Mouse (Mus musculus): ENCODE results near the gene Prok2. TPM values are rescaled to one million over a fixed set of nuclear protein-coding genes. Genes with fewer than 3 reads are reported as not detected.

The Prok2 gene
- polyA plus RNA-seq, 1 experiment from 2014 or later: not detected

GRCm38 (mm10) chr6:99734666-99735065, 8.5 kb upstream of the Prok2 start:
- Histone ChIP-seq H3K4me1 (ENCODE audit: control insufficient read depth, insufficient read depth, low read length) (no peaks in the 10 kb centered on the region), H3K9ac (ENCODE audit: low read depth, low read length) (no peak overlapping the region), H3K4me3 (ENCODE audit: low read length) (no peak overlapping the region), H3K27ac (ENCODE audit: low read depth, low read length) (no peak overlapping the region), H3K27me3 (ENCODE audit: control insufficient read depth, insufficient read depth, low read length) (no peaks in the 10 kb centered on the region), H3K9me3 (ENCODE audit: control insufficient read depth, low read length) (no peaks in the 10 kb centered on the region), H3K4me2 (replicated peaks; ENCODE audit: low read depth, low read length) (no peak overlapping the region), H3K36me3 (ENCODE audit: control insufficient read depth, insufficient read depth, low read length) (no peaks in the 10 kb centered on the region)
- WGBS: 78% methylated on average over 5 of the region's 5 CpGs
- no peak for ATAC-seq (ENCODE audit: low FRiP score, low TSS enrichment)

GRCm38 (mm10) chr6:99732673-99733072, 6.5 kb upstream of the Prok2 start:
- ATAC-seq (ENCODE audit: low FRiP score, low TSS enrichment): no peak
- Histone ChIP-seq H3K4me3 (ENCODE audit: low read length) (no peak overlapping the region), H3K9me3 (ENCODE audit: control insufficient read depth, low read length) (no peaks in the 10 kb centered on the region), H3K36me3 (ENCODE audit: control insufficient read depth, insufficient read depth, low read length) (no peaks in the 10 kb centered on the region), H3K4me2 (replicated peaks; ENCODE audit: low read depth, low read length) (no peak overlapping the region), H3K4me1 (ENCODE audit: control insufficient read depth, insufficient read depth, low read length) (no peaks in the 10 kb centered on the region), H3K9ac (ENCODE audit: low read depth, low read length) (no peak overlapping the region), H3K27ac (ENCODE audit: low read depth, low read length) (no peak overlapping the region), H3K27me3 (ENCODE audit: control insufficient read depth, insufficient read depth, low read length) (peaks cover 8% of the 10 kb centered on the region; the same call in 1 of the 2 replicates)
- WGBS: 86% methylated on average over 8 of the region's 8 CpGs

GRCm38 (mm10) chr6:99731926-99732325, 5.7 kb upstream of the Prok2 start:
- Histone ChIP-seq H3K27ac (ENCODE audit: low read depth, low read length) (no peak overlapping the region), H3K4me1 (ENCODE audit: control insufficient read depth, insufficient read depth, low read length) (no peaks in the 10 kb centered on the region), H3K36me3 (ENCODE audit: control insufficient read depth, insufficient read depth, low read length) (no peaks in the 10 kb centered on the region), H3K4me2 (replicated peaks; ENCODE audit: low read depth, low read length) (no peak overlapping the region), H3K9me3 (ENCODE audit: control insufficient read depth, low read length) (no peaks in the 10 kb centered on the region), H3K9ac (ENCODE audit: low read depth, low read length) (no peak overlapping the region), H3K27me3 (ENCODE audit: control insufficient read depth, insufficient read depth, low read length) (peaks cover 14% of the 10 kb centered on the region), H3K4me3 (ENCODE audit: low read length) (no peak overlapping the region)
- no peak for ATAC-seq (ENCODE audit: low FRiP score, low TSS enrichment)
- 85% methylated on average over 4 of the region's 4 CpGs for WGBS

GRCm38 (mm10) chr6:99729853-99730252, 3.7 kb upstream of the Prok2 start:
- ATAC-seq (ENCODE audit: low FRiP score, low TSS enrichment): no peak
- Histone ChIP-seq H3K4me1 (ENCODE audit: control insufficient read depth, insufficient read depth, low read length) (peaks cover 11% of the 10 kb centered on the region), H3K9me3 (ENCODE audit: control insufficient read depth, low read length) (no peaks in the 10 kb centered on the region), H3K27me3 (ENCODE audit: control insufficient read depth, insufficient read depth, low read length) (peaks cover 34% of the 10 kb centered on the region), H3K9ac (ENCODE audit: low read depth, low read length) (no peak overlapping the region), H3K27ac (ENCODE audit: low read depth, low read length) (no peak overlapping the region), H3K4me2 (replicated peaks; ENCODE audit: low read depth, low read length) (no peak overlapping the region), H3K36me3 (ENCODE audit: control insufficient read depth, insufficient read depth, low read length) (no peaks in the 10 kb centered on the region), H3K4me3 (ENCODE audit: low read length) (no peak overlapping the region)
- 83% methylated on average over 4 of the region's 4 CpGs for WGBS

GRCm38 (mm10) chr6:99726576-99727303, 548 bp upstream of the Prok2 start:
- H3K4me1 ChIP-seq (ENCODE audit: control insufficient read depth, insufficient read depth, low read length): peaks cover 11% of the 10 kb centered on the region
- 0 out of 2 replicates have a peak overlapping the region, but pooled peaks have one; percentile 37 for H3K9ac ChIP-seq (ENCODE audit: low read depth, low read length)
- no peak for ATAC-seq (ENCODE audit: low FRiP score, low TSS enrichment)
- peak overlapping the region; percentile 51 for H3K4me3 ChIP-seq (ENCODE audit: low read length)
- H3K27me3 ChIP-seq (ENCODE audit: control insufficient read depth, insufficient read depth, low read length): peaks cover 40% of the 10 kb centered on the region
- peak overlapping the region; percentile 95 for H3K4me2 ChIP-seq (replicated peaks; ENCODE audit: low read depth, low read length)
- no peak overlapping the region for H3K27ac ChIP-seq (ENCODE audit: low read depth, low read length)
- 3% methylated on average over 20 of the region's 22 CpGs for WGBS
- H3K9me3 ChIP-seq (ENCODE audit: control insufficient read depth, low read length): no peaks in the 10 kb centered on the region
- no peaks in the 10 kb centered on the region for H3K36me3 ChIP-seq (ENCODE audit: control insufficient read depth, insufficient read depth, low read length)

GRCm38 (mm10) chr6:99722390-99722789, 3.8 kb downstream of the Prok2 start:
- peaks cover 11% of the 10 kb centered on the region for H3K4me1 ChIP-seq (ENCODE audit: control insufficient read depth, insufficient read depth, low read length)
- no peak overlapping the region for H3K4me3 ChIP-seq (ENCODE audit: low read length)
- H3K27me3 ChIP-seq (ENCODE audit: control insufficient read depth, insufficient read depth, low read length): peaks cover 30% of the 10 kb centered on the region
- H3K27ac ChIP-seq (ENCODE audit: low read depth, low read length): no peak overlapping the region
- ATAC-seq (ENCODE audit: low FRiP score, low TSS enrichment): no peak
- H3K36me3 ChIP-seq (ENCODE audit: control insufficient read depth, insufficient read depth, low read length): no peaks in the 10 kb centered on the region
- 81% methylated on average over 9 of the region's 9 CpGs for WGBS
- no peak overlapping the region for H3K4me2 ChIP-seq (replicated peaks; ENCODE audit: low read depth, low read length)
- H3K9ac ChIP-seq (ENCODE audit: low read depth, low read length): no peak overlapping the region
- H3K9me3 ChIP-seq (ENCODE audit: control insufficient read depth, low read length): no peaks in the 10 kb centered on the region

GRCm38 (mm10) chr6:99721032-99721431, 5.2 kb downstream of the Prok2 start:
- 84% methylated on average over 9 of the region's 9 CpGs for WGBS
- Histone ChIP-seq H3K4me3 (ENCODE audit: low read length) (no peak overlapping the region), H3K9ac (ENCODE audit: low read depth, low read length) (no peak overlapping the region), H3K27me3 (ENCODE audit: control insufficient read depth, insufficient read depth, low read length) (peaks cover 16% of the 10 kb centered on the region), H3K9me3 (ENCODE audit: control insufficient read depth, low read length) (no peaks in the 10 kb centered on the region), H3K36me3 (ENCODE audit: control insufficient read depth, insufficient read depth, low read length) (no peaks in the 10 kb centered on the region), H3K4me1 (ENCODE audit: control insufficient read depth, insufficient read depth, low read length) (peaks cover 4% of the 10 kb centered on the region), H3K4me2 (replicated peaks; ENCODE audit: low read depth, low read length) (no peak overlapping the region), H3K27ac (ENCODE audit: low read depth, low read length) (no peak overlapping the region)
- ATAC-seq (ENCODE audit: low FRiP score, low TSS enrichment): no peak

- no peak overlapping the region for H3K4me2 ChIP-seq (replicated peaks; ENCODE audit: low read depth, low read length)
- no peak overlapping the region for H3K4me3 ChIP-seq (ENCODE audit: low read length)
- ATAC-seq (ENCODE audit: low FRiP score, low TSS enrichment): no peak
- H3K9ac ChIP-seq (ENCODE audit: low read depth, low read length): no peak overlapping the region
- no peak overlapping the region for H3K27ac ChIP-seq (ENCODE audit: low read depth, low read length)
- no peaks in the 10 kb centered on the region for H3K4me1 ChIP-seq (ENCODE audit: control insufficient read depth, insufficient read depth, low read length)
- 74% methylated on average over 5 of the region's 6 CpGs for WGBS
- H3K36me3 ChIP-seq (ENCODE audit: control insufficient read depth, insufficient read depth, low read length): no peaks in the 10 kb centered on the region
- no peaks in the 10 kb centered on the region for H3K9me3 ChIP-seq (ENCODE audit: control insufficient read depth, low read length)
- H3K27me3 ChIP-seq (ENCODE audit: control insufficient read depth, insufficient read depth, low read length): no peaks in the 10 kb centered on the region
Observed at GRCm38 (mm10) chr6:99715913-99716312, 10.3 kb downstream of the Prok2 start.

- H3K27ac ChIP-seq (ENCODE audit: low read depth, low read length): no peak overlapping the region
- H3K4me2 ChIP-seq (replicated peaks; ENCODE audit: low read depth, low read length): no peak overlapping the region
- H3K36me3 ChIP-seq (ENCODE audit: control insufficient read depth, insufficient read depth, low read length): no peaks in the 10 kb centered on the region
- H3K4me3 ChIP-seq (ENCODE audit: low read length): no peak overlapping the region
- no peaks in the 10 kb centered on the region for H3K27me3 ChIP-seq (ENCODE audit: control insufficient read depth, insufficient read depth, low read length)
- H3K4me1 ChIP-seq (ENCODE audit: control insufficient read depth, insufficient read depth, low read length): no peaks in the 10 kb centered on the region
- no peaks in the 10 kb centered on the region for H3K9me3 ChIP-seq (ENCODE audit: control insufficient read depth, low read length)
- 66% methylated on average over 6 of the region's 6 CpGs for WGBS
- H3K9ac ChIP-seq (ENCODE audit: low read depth, low read length): no peak overlapping the region
- ATAC-seq (ENCODE audit: low FRiP score, low TSS enrichment): no peak
Observed at GRCm38 (mm10) chr6:99715191-99715590, 11.0 kb downstream of the Prok2 start.

Data from kidney, embryonic 14.5 days (tissue).